Mouse (Mus musculus): ENCODE results near the gene Arhgef3.

- TF ChIP-seq CTCF (IDR thresholded peaks at IDR 0.05; ENCODE audit: low read depth), result no peak
- TF ChIP-seq EP300 (IDR thresholded peaks at IDR 0.05; ENCODE audit: low read depth), result no peak
Measured at GRCm38 (mm10) chr14:27336208-27337114, 221.8 kb downstream of the Arhgef3 start.
